Mouse (Mus musculus): ENCODE results near the gene Col6a2. TPM values are rescaled to one million over a fixed set of nuclear protein-coding genes. Genes with fewer than 3 reads are reported as not detected.
A peak's percentile ranks its signal among the peaks of the same experiment; 100 is the strongest.

The Col6a2 gene
- polyA plus RNA-seq, 1 experiment, result 120 TPM

DNA sequence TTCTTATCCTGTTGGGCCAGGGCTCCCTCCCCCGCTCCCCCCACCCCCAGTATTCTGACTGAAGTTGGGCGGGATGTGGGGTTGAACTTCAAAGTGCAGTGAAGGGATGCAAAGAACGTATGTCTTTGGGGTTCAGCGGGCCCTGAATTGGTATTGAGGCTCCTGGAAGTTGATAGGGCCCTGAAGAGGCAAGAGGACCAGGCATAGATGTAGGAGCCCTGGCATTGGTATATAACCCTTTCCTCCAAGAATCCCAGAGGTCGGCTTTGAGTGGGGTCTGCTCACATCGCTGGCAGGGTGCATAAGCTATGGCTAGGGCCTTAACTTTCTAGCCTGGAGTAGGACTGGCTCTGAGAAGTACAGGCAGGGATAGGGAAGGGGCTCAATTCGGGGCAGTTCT lies 304 bp upstream of the Col6a2 start:
- no peaks in the 10 kb centered on the region for H3K4me1 ChIP-seq (ENCODE audit: control insufficient read depth, insufficient read depth, insufficient read length, low read length)
- no peak overlapping the region for H3K27ac ChIP-seq (ENCODE audit: insufficient read depth, low read depth, low read length)
- WGBS, result 27% methylated on average over 7 of the region's 7 CpGs
- H3K4me3 ChIP-seq (ENCODE audit: low read depth, low read length), result no peak overlapping the region
- no peaks in the 10 kb centered on the region for H3K27me3 ChIP-seq (ENCODE audit: control insufficient read depth, insufficient read depth, low read length)
- no peak for TF ChIP-seq CTCF (IDR thresholded peaks at IDR 0.05; ENCODE audit: extremely low read depth, insufficient read length, insufficient replicate concordance, low read depth, low read length)
- no peak for TF ChIP-seq POLR2A (IDR thresholded peaks at IDR 0.05; ENCODE audit: low read depth, low read length)
- no peaks in the 10 kb centered on the region for H3K36me3 ChIP-seq (ENCODE audit: control insufficient read depth, insufficient read depth, low read length)

DNA sequence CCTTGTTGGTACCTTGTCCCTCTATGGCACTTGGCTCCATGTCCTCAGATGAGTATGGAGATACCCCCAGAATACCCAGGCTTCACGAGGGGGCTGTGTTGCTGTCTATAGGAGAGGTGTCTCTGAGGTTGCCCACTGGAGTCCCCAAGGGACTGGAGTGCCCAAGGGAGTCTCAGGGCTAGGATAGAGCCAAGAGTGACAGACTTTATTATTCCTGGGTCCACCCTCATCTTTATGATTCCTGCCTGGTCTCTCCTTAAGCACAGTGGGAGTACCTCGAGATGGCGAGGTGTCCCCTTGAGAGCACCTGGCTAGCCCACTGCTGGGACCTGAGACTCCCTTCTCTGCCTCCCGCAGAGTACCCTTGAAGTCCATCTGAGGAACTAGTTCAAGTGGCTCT lies 1.0 kb downstream of the Col6a2 start:
- TF ChIP-seq CTCF (IDR thresholded peaks at IDR 0.05; ENCODE audit: extremely low read depth, insufficient read length, insufficient replicate concordance, low read depth, low read length) (no peak), POLR2A (IDR thresholded peaks at IDR 0.05; ENCODE audit: low read depth, low read length) (no peak)
- H3K27me3 ChIP-seq (ENCODE audit: control insufficient read depth, insufficient read depth, low read length), result no peaks in the 10 kb centered on the region
- peak overlapping the region; percentile 53 for H3K27ac ChIP-seq (ENCODE audit: insufficient read depth, low read depth, low read length)

DNA sequence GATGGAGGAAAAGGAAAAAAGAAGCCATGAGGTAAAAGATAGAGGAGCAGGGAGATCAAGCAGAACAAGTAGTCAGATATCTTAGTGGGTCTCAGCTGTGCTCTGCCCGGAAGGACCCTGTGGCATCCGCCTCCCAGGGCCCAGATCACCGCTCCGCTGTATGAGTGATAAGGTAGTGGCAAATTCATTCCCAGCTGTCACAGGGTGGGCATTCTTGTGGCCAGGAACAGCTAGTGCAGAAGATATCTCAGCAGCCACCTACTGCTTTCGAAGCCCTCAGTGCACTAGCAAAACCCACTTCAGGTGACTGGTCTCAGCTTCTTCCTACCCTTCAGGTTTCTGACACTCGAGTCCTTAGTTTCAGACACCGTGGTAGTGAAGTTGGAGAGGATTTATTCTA lies 11.0 kb downstream of the Col6a2 start:
- TF ChIP-seq POLR2A (IDR thresholded peaks at IDR 0.05; ENCODE audit: low read depth, low read length) (no peak), CTCF (IDR thresholded peaks at IDR 0.05; ENCODE audit: extremely low read depth, insufficient read length, insufficient replicate concordance, low read depth, low read length) (no peak)
- H3K36me3 ChIP-seq (ENCODE audit: control insufficient read depth, insufficient read depth, low read length), result peaks cover 1% of the 10 kb centered on the region; the same call in 1 of the 2 replicates

More for the DNA sequence above, 1.0 kb downstream of the Col6a2 start:
- 78% methylated on average over 4 of the region's 4 CpGs for WGBS
- no peaks in the 10 kb centered on the region for H3K36me3 ChIP-seq (ENCODE audit: control insufficient read depth, insufficient read depth, low read length)
- H3K4me1 ChIP-seq (ENCODE audit: control insufficient read depth, insufficient read depth, insufficient read length, low read length), result no peaks in the 10 kb centered on the region
- peak overlapping the region; percentile 66 for H3K4me3 ChIP-seq (ENCODE audit: low read depth, low read length)

DNA sequence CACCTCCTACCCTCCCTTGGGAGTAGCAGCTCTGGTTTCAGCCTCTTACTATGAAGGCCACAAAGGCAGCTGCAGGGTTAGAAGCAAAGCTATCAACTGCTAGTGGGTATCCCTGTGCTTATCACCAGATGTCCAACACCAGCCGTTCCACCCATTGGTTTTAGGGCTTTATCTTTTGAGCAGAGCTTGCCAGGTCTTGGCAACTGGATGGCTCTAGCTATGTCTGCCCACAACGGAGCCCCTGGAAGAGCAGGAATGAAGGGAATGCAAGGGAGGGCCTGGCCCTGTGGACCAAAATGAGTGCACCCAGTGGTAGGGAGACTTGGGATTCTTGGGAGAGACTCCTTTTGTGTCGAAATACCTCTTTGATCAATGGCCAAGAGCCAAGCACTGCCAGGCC lies 20.7 kb downstream of the Col6a2 start:
- 50% methylated on average over 3 of the region's 3 CpGs for WGBS
- H3K36me3 ChIP-seq (ENCODE audit: control insufficient read depth, insufficient read depth, low read length), result no peaks in the 10 kb centered on the region
- no peak overlapping the region for H3K4me3 ChIP-seq (ENCODE audit: low read depth, low read length)
- TF ChIP-seq CTCF (IDR thresholded peaks at IDR 0.05; ENCODE audit: extremely low read depth, insufficient read length, insufficient replicate concordance, low read depth, low read length), result no peak
- no peak for TF ChIP-seq POLR2A (IDR thresholded peaks at IDR 0.05; ENCODE audit: low read depth, low read length)
- H3K27me3 ChIP-seq (ENCODE audit: control insufficient read depth, insufficient read depth, low read length), result no peaks in the 10 kb centered on the region
- H3K27ac ChIP-seq (ENCODE audit: insufficient read depth, low read depth, low read length), result no peak overlapping the region
- no peaks in the 10 kb centered on the region for H3K4me1 ChIP-seq (ENCODE audit: control insufficient read depth, insufficient read depth, insufficient read length, low read length)

More for the DNA sequence above, 11.0 kb downstream of the Col6a2 start:
- WGBS, result 81% methylated on average over 7 of the region's 7 CpGs
- Histone ChIP-seq H3K4me1 (ENCODE audit: control insufficient read depth, insufficient read depth, insufficient read length, low read length) (no peaks in the 10 kb centered on the region), H3K27ac (ENCODE audit: insufficient read depth, low read depth, low read length) (no peak overlapping the region), H3K4me3 (ENCODE audit: low read depth, low read length) (no peak overlapping the region), H3K27me3 (ENCODE audit: control insufficient read depth, insufficient read depth, low read length) (no peaks in the 10 kb centered on the region)

DNA sequence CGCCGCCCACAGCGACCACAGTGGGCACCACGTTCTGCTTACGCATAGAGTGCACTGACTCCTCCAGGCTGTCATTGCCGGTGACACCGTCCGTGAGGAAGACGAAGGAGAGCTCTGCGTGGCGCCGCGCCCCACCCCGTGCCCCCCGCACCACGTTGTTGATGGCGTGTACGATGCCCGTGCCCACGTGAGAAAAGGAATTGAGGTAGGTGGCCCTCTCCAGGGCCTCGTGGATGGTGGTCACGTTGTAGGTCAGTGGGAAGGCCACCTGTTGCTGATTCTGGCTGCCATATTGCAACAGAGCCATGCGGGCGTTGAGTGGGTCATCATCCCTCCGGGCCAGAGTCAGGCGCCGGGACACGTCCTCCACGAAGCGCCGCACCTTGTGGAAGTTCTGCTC lies 27.1 kb downstream of the Col6a2 start:
- 88% methylated on average over 31 of the region's 31 CpGs for WGBS
- Histone ChIP-seq H3K4me1 (ENCODE audit: control insufficient read depth, insufficient read depth, insufficient read length, low read length) (no peaks in the 10 kb centered on the region), H3K27me3 (ENCODE audit: control insufficient read depth, insufficient read depth, low read length) (no peaks in the 10 kb centered on the region), H3K36me3 (ENCODE audit: control insufficient read depth, insufficient read depth, low read length) (no peaks in the 10 kb centered on the region), H3K27ac (ENCODE audit: insufficient read depth, low read depth, low read length) (no peak overlapping the region), H3K4me3 (ENCODE audit: low read depth, low read length) (no peak overlapping the region)
- TF ChIP-seq POLR2A (IDR thresholded peaks at IDR 0.05; ENCODE audit: low read depth, low read length), result no peak
- no peak for TF ChIP-seq CTCF (IDR thresholded peaks at IDR 0.05; ENCODE audit: extremely low read depth, insufficient read length, insufficient replicate concordance, low read depth, low read length)

DNA sequence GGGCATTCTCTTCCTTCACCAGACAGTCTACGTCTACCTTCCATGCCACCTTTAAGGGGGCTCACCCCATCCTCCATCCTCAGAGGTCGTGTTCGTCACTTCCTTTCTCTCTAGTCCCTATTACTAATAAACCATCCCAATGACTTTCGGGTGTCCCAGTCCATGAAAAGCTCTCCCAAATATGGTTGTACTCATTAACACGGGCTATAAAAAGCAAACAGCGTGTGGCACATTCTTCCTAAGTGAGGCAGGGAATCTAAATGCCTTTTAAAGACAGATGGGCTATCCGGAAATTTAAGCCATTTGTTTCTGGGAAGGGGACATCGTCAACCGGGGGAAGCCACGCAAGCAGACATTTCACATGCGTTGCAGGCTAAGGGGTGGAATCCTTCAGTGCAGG lies 33.2 kb downstream of the Col6a2 start:
- Histone ChIP-seq H3K27me3 (ENCODE audit: control insufficient read depth, insufficient read depth, low read length) (no peaks in the 10 kb centered on the region), H3K4me1 (ENCODE audit: control insufficient read depth, insufficient read depth, insufficient read length, low read length) (no peaks in the 10 kb centered on the region), H3K27ac (ENCODE audit: insufficient read depth, low read depth, low read length) (no peak overlapping the region), H3K4me3 (ENCODE audit: low read depth, low read length) (no peak overlapping the region), H3K36me3 (ENCODE audit: control insufficient read depth, insufficient read depth, low read length) (no peaks in the 10 kb centered on the region)
- TF ChIP-seq CTCF (IDR thresholded peaks at IDR 0.05; ENCODE audit: extremely low read depth, insufficient read length, insufficient replicate concordance, low read depth, low read length), result no peak
- no peak for TF ChIP-seq POLR2A (IDR thresholded peaks at IDR 0.05; ENCODE audit: low read depth, low read length)
- 81% methylated on average over 11 of the region's 11 CpGs for WGBS

DNA sequence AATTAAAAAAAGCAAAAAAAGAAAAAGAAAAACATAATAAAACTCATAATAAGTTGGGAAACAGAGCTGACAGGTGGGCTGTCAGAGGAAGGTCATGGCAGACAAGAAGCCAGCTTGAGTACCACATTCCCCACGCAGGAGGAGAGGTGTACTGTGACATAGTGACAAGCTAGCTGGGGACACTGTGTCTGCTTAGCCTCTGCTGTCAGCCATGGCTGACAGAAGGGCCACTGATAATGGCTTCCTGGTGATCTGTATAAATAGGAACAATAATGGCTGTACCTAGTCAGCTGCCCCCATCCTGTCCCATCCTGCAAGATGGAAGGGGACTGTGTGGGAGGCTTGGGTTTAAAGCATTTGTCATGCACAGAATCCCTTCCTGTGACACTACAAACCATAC lies 37.2 kb downstream of the Col6a2 start:
- Histone ChIP-seq H3K4me3 (ENCODE audit: low read depth, low read length) (no peak overlapping the region), H3K27me3 (ENCODE audit: control insufficient read depth, insufficient read depth, low read length) (0 out of 2 replicates have a peak, but pooled peaks cover 3% of the 10 kb centered on the region), H3K4me1 (ENCODE audit: control insufficient read depth, insufficient read depth, insufficient read length, low read length) (no peaks in the 10 kb centered on the region), H3K36me3 (ENCODE audit: control insufficient read depth, insufficient read depth, low read length) (no peaks in the 10 kb centered on the region), H3K27ac (ENCODE audit: insufficient read depth, low read depth, low read length) (no peak overlapping the region)
- no peak for TF ChIP-seq CTCF (IDR thresholded peaks at IDR 0.05; ENCODE audit: extremely low read depth, insufficient read length, insufficient replicate concordance, low read depth, low read length)
- no peak for TF ChIP-seq POLR2A (IDR thresholded peaks at IDR 0.05; ENCODE audit: low read depth, low read length)
- 38% methylated on average over 1 of the region's 1 CpGs for WGBS

Measured in small intestine, adult 2 months (tissue).